Mouse (Mus musculus) c-Kit-negative CD71-positive TER-119-positive erythroid progenitor cells, embryonic 14.5 days (primary cell): Measurements from ENCODE around the gene Mpo.

Experiments
- DNase-seq: peaks from one replicate; pipeline ENCODE4 v3.0.0-alpha.2; 2013; ENCODE audit warnings: low read depth, low spot score

Gene Mpo

GRCm38 (mm10) chr11:87793460-87793859, at the start of gene Mpo:
Gene Mpo, plus strand, starts transcription at chr11:87793581.
- no peak for DNase-seq

GRCm38 (mm10) chr11:87743691-87744090, 49.7 kb upstream of the Mpo start:
- DNase-seq, result no peak

GRCm38 (mm10) chr11:87744964-87745363, 48.4 kb upstream of the Mpo start:
- no peak for DNase-seq

- DNase-seq, result no peak
These were observed 47.5 kb upstream of the Mpo start for GRCm38 (mm10) chr11:87745632-87746555.

- no peak for DNase-seq
These were observed 46.1 kb upstream of the Mpo start for GRCm38 (mm10) chr11:87747312-87747711.

GRCm38 (mm10) chr11:87747716-87748115, 45.7 kb upstream of the Mpo start:
- DNase-seq, result no peak

GRCm38 (mm10) chr11:87748132-87749119, 45.0 kb upstream of the Mpo start:
- DNase-seq, result peak; percentile 79

GRCm38 (mm10) chr11:87749192-87750042, 44.0 kb upstream of the Mpo start:
- peak; percentile 79 for DNase-seq

- DNase-seq, result peak; percentile 81
These were observed 43.3 kb upstream of the Mpo start for GRCm38 (mm10) chr11:87750043-87750421.

- no peak for DNase-seq
These were observed 42.9 kb upstream of the Mpo start for GRCm38 (mm10) chr11:87750521-87750920.

- DNase-seq, result no peak
These were observed 42.4 kb upstream of the Mpo start for GRCm38 (mm10) chr11:87751031-87751430.

- DNase-seq, result no peak
These were observed 41.9 kb upstream of the Mpo start for GRCm38 (mm10) chr11:87751491-87751966.

GRCm38 (mm10) chr11:87752307-87752706, 41.1 kb upstream of the Mpo start:
- DNase-seq, result no peak

GRCm38 (mm10) chr11:87753255-87753654, 40.1 kb upstream of the Mpo start:
- no peak for DNase-seq

- DNase-seq, result no peak
These were observed 39.4 kb upstream of the Mpo start for GRCm38 (mm10) chr11:87753891-87754501.

GRCm38 (mm10) chr11:87754603-87755002, 38.8 kb upstream of the Mpo start:
- no peak for DNase-seq

GRCm38 (mm10) chr11:87755360-87756017, 37.9 kb upstream of the Mpo start:
- peak; percentile 82 for DNase-seq

- DNase-seq, result peak; percentile 56
These were observed 37.0 kb upstream of the Mpo start for GRCm38 (mm10) chr11:87756251-87756820.
